Mouse (Mus musculus): ENCODE measurements around the gene Sycp2.
"Not testable (repeated sequence)": the region's sequence is repeated elsewhere in the genome, so short reads cannot be mapped to it uniquely, and the experiment has no call there.

The Sycp2 gene

GRCm38 (mm10) chr2:178413481-178414260, 6.2 kb upstream of the Sycp2 start:
- no peak for DNase-seq (ENCODE audit: low spot score in 2 of 2)

GRCm38 (mm10) chr2:178413081-178413480, 5.6 kb upstream of the Sycp2 start:
- DNase-seq (ENCODE audit: low spot score in 2 of 2), result no peak

GRCm38 (mm10) chr2:178412598-178412997, 5.1 kb upstream of the Sycp2 start:
- no peak for DNase-seq (ENCODE audit: low spot score in 2 of 2)

- DNase-seq (ENCODE audit: low spot score in 2 of 2), result no peak
Measured at GRCm38 (mm10) chr2:178410286-178410685, 2.8 kb upstream of the Sycp2 start.

- no peak for DNase-seq (ENCODE audit: low spot score in 2 of 2)
Measured at GRCm38 (mm10) chr2:178409024-178409423, 1.5 kb upstream of the Sycp2 start.

GRCm38 (mm10) chr2:178342597-178342996, 64.9 kb downstream of the Sycp2 start:
- no peak for DNase-seq (ENCODE audit: low spot score in 2 of 2)

- DNase-seq (ENCODE audit: low spot score in 2 of 2), result not testable (repeated sequence)
Measured at GRCm38 (mm10) chr2:178342105-178342504, 65.4 kb downstream of the Sycp2 start.

GRCm38 (mm10) chr2:178339044-178339443, 68.4 kb downstream of the Sycp2 start:
- DNase-seq (ENCODE audit: low spot score in 2 of 2), result no peak

GRCm38 (mm10) chr2:178337878-178338277, 69.6 kb downstream of the Sycp2 start:
- no peak for DNase-seq (ENCODE audit: low spot score in 2 of 2)

GRCm38 (mm10) chr2:178329986-178330385, 77.5 kb downstream of the Sycp2 start:
- DNase-seq (ENCODE audit: low spot score in 2 of 2), result no peak

- no peak for DNase-seq (ENCODE audit: low spot score in 2 of 2)
Measured at GRCm38 (mm10) chr2:178329551-178329950, 77.9 kb downstream of the Sycp2 start.

- DNase-seq (ENCODE audit: low spot score in 2 of 2), result no peak
Measured at GRCm38 (mm10) chr2:178327466-178328040, 79.9 kb downstream of the Sycp2 start.

- no peak for DNase-seq (ENCODE audit: low spot score in 2 of 2)
Measured at GRCm38 (mm10) chr2:178326750-178327465, 80.6 kb downstream of the Sycp2 start.

- no peak for DNase-seq (ENCODE audit: low spot score in 2 of 2)
Measured at GRCm38 (mm10) chr2:178326067-178326466, 81.4 kb downstream of the Sycp2 start.

GRCm38 (mm10) chr2:178324818-178325217, 82.7 kb downstream of the Sycp2 start:
- no peak for DNase-seq (ENCODE audit: low spot score in 2 of 2)

- DNase-seq (ENCODE audit: low spot score in 2 of 2), result no peak
Measured at GRCm38 (mm10) chr2:178324410-178324809, 83.1 kb downstream of the Sycp2 start.

- no peak for DNase-seq (ENCODE audit: low spot score in 2 of 2)
Measured at GRCm38 (mm10) chr2:178321271-178321670, 86.2 kb downstream of the Sycp2 start.

GRCm38 (mm10) chr2:178319766-178320165, 87.7 kb downstream of the Sycp2 start:
- DNase-seq (ENCODE audit: low spot score in 2 of 2), result no peak

GRCm38 (mm10) chr2:178316281-178316680, 91.2 kb downstream of the Sycp2 start:
- no peak for DNase-seq (ENCODE audit: low spot score in 2 of 2)

- no peak for DNase-seq (ENCODE audit: low spot score in 2 of 2)
Measured at GRCm38 (mm10) chr2:178313539-178313938, 93.9 kb downstream of the Sycp2 start.

GRCm38 (mm10) chr2:178304669-178305068, 102.8 kb downstream of the Sycp2 start:
- DNase-seq (ENCODE audit: low spot score in 2 of 2), result no peak

- no peak for DNase-seq (ENCODE audit: low spot score in 2 of 2)
Measured at GRCm38 (mm10) chr2:178304188-178304529, 103.3 kb downstream of the Sycp2 start.
